Mouse (Mus musculus): ENCODE measurements around the gene Dnajc9. TPM values are rescaled to one million over a fixed set of nuclear protein-coding genes. Genes with fewer than 3 reads are reported as not detected.

The Dnajc9 gene
- polyA plus RNA-seq, 1 experiment from 2014 or later, result 181 TPM

DNA sequence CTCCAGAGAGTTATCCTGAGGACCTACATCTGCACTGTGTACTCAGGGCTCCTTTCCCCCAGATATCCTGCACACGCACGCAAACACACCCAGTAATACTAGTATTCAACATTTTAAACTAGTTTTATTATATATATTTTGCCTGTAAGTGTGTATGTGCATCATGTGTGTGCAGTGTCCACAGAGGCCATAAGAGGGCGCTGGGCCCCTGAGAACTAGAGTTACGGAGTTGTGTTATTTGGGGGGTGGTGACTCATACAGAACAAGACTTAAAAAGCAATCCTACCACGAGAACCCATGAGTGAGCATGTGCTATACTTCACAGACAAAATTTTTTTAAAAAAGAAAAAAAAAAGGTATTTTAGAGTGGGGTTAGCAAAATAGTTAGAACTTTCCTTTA, 49.3 kb downstream of the Dnajc9 start:
- WGBS, result 95% methylated on average over 5 of the region's 5 CpGs

More for the DNA sequence above, 49.3 kb downstream of the Dnajc9 start:
- H3K9ac ChIP-seq (replicated peaks; ENCODE audit: low read depth, low read length), result no peak overlapping the region
- no peaks in the 10 kb centered on the region for H3K9me3 ChIP-seq (ENCODE audit: control insufficient read depth, low read length)
- no peaks in the 10 kb centered on the region for H3K4me1 ChIP-seq (replicated peaks; ENCODE audit: control insufficient read depth, insufficient read depth, low read length)
- peaks cover 22% of the 10 kb centered on the region for H3K36me3 ChIP-seq (ENCODE audit: control insufficient read depth, insufficient read depth)
- H3K4me2 ChIP-seq (ENCODE audit: low read length), result no peak overlapping the region
- ATAC-seq, result no peak
- H3K27me3 ChIP-seq (replicated peaks; ENCODE audit: control insufficient read depth, insufficient read depth, low read length), result no peaks in the 10 kb centered on the region
- H3K4me3 ChIP-seq (replicated peaks; ENCODE audit: low read length), result no peak overlapping the region
- H3K27ac ChIP-seq (ENCODE audit: low read length), result no peak overlapping the region

Other genes with a start within 250 kb of the Dnajc9 start
- 2.5 TPM in 2 replicates for gene Kcnk5, start 207.1 kb downstream of the Dnajc9 start, polyA plus RNA-seq (2015; fragmentation: Nextera tagmentation; extraction: Ambion mirVana)
- not detected in 2 replicates for gene Kcnk16, start 119.7 kb downstream of the Dnajc9 start, polyA plus RNA-seq (2015; fragmentation: Nextera tagmentation; extraction: Ambion mirVana)
- gene Nudt13, start 94.2 kb downstream of the Dnajc9 start, polyA plus RNA-seq (2015; fragmentation: Nextera tagmentation; extraction: Ambion mirVana), result 13.4 and 18.8 TPM in 2 replicates
- 53.9 and 57.6 TPM in 2 replicates for gene Ecd, start 40.8 kb downstream of the Dnajc9 start, polyA plus RNA-seq (2015; fragmentation: Nextera tagmentation; extraction: Ambion mirVana)
- 40.0 and 44.2 TPM in 2 replicates for gene Fam149b, start 40.7 kb downstream of the Dnajc9 start, polyA plus RNA-seq (2015; fragmentation: Nextera tagmentation; extraction: Ambion mirVana)
- 58.0 and 58.9 TPM in 2 replicates for gene Mrps16, start 4.7 kb upstream of the Dnajc9 start, polyA plus RNA-seq (2015; fragmentation: Nextera tagmentation; extraction: Ambion mirVana)
- 0.65 and 1.1 TPM in 2 replicates for gene Cfap70, start 63.3 kb upstream of the Dnajc9 start, polyA plus RNA-seq (2015; fragmentation: Nextera tagmentation; extraction: Ambion mirVana)
- 16.7 and 18.9 TPM in 2 replicates for gene Anxa7, start 91.2 kb upstream of the Dnajc9 start, polyA plus RNA-seq (2015; fragmentation: Nextera tagmentation; extraction: Ambion mirVana)
- gene Mss51, start 108.0 kb upstream of the Dnajc9 start, polyA plus RNA-seq (2015; fragmentation: Nextera tagmentation; extraction: Ambion mirVana), result 0.47 and 0.85 TPM in 2 replicates
- 94.7 and 97.3 TPM in 2 replicates for gene Ppp3cb, start 157.7 kb upstream of the Dnajc9 start, polyA plus RNA-seq (2015; fragmentation: Nextera tagmentation; extraction: Ambion mirVana)